Mouse (Mus musculus) embryonic fibroblast, embryonic 13.5 days (primary cell): ENCODE measurements around the gene Cebpa. TPM values are rescaled to one million over a fixed set of nuclear protein-coding genes. Genes with fewer than 3 reads are reported as not detected.

Source experiments
- H3K27ac ChIP-seq: 2 replicates; pipeline ENCODE4 v1.5.1; 2012; ENCODE audit warnings: low read length, control low read depth, inconsistent platforms; ENCODE audit not compliant: insufficient read depth
- H3K4me1 ChIP-seq: 2 replicates; pipeline ENCODE4 v1.6.1; 2011; ENCODE audit warnings: low read length; ENCODE audit not compliant: control insufficient read depth, insufficient read depth
- H3K4me3 ChIP-seq: 2 replicates; pipeline ENCODE4 v1.5.1; 2011; ENCODE audit warnings: mild to moderate bottlenecking, control low read depth, low read length; ENCODE audit not compliant: insufficient read depth
- CTCF ChIP-seq: IDR thresholded peaks from 2 replicates; pipeline ENCODE4 v1.5.1; 2011; ENCODE audit warnings: mild to moderate bottlenecking, control low read depth, low read length, moderate library complexity, borderline replicate concordance; ENCODE audit not compliant: insufficient read depth
- POLR2A ChIP-seq: IDR thresholded peaks from 2 replicates; pipeline ENCODE4 v1.6.1; 2011; ENCODE audit warnings: low read depth, mild to moderate bottlenecking, control low read depth, low read length, moderate library complexity
- polyA plus RNA-seq: library from polyadenylated mRNA; stranded (reverse); fragments of >200 nt; gene quantifications from 2 replicates; pipeline ENCODE4 v1.2.4, GENCODE M21; 2011; ENCODE audit warnings: low read depth; ENCODE audit not compliant: missing spikeins, insufficient read length

Cebpa gene
- polyA plus RNA-seq, 1 experiment, result 5.1 TPM

DNA sequence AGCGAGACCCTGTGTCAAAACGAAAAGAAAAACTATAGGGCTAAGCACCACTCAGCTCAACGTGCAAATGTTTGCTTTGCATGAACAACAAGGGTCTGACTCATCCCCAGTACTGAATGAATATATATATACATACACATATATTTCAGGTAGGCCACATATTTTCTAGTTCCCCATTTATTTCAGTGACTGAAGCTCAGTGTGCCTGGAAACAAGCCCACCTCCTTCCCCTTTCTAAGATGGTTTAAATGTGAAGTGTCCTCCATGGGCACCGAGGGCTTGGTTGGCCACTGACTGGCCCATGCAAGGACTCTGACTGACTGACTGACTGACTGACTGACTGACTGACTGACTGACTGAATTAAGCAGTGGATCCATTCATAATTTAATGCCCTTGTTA, 19.6 kb upstream of the Cebpa start:
- no peak overlapping the region for H3K27ac ChIP-seq
- TF ChIP-seq CTCF (no peak), POLR2A (no peak)
- H3K4me3 ChIP-seq, result no peak overlapping the region
- no peaks in the 10 kb centered on the region for H3K4me1 ChIP-seq

DNA sequence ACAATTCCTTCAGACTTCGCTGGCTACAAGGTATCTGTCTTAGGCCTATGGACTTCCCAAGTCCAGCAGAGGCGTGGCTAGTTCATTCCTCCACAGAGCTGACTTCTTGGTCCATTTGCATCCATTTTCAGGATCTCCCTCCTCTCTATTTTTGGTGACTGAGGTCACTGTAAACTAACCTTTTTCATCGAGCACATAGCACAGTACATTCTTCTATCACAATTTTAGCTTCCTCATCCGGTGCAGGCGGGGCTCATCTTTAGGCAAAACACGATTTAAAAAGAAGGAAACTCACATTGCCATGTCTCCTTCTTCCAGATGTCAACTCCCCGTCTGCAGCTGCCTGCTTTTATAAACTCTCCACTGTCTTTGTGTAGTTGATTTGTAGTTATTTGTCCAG, 12.5 kb upstream of the Cebpa start:
- Histone ChIP-seq H3K4me1 (no peaks in the 10 kb centered on the region), H3K27ac (no peak overlapping the region), H3K4me3 (no peak overlapping the region)
- TF ChIP-seq POLR2A (no peak), CTCF (no peak)

DNA sequence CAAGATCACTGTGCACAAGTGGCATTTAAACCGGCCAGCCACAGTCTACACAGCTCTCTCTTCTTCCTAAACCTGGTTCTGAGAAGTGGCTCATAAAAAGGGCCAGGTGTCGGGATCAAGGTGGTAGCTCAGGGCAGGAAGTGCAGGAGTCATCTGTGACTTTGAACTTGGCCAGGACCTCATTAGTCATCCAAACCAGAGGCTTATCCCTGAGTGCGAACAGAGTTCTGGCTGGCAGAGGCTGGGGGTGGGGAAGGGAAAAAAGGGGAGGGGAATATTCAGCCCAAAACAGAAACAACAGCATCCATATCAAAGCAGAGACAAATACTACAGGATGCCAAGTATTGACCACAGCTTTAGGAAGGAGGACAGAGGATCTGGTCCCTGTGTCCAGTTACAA, 11.5 kb upstream of the Cebpa start:
- H3K4me3 ChIP-seq, result no peak overlapping the region
- no peak overlapping the region for H3K27ac ChIP-seq
- no peaks in the 10 kb centered on the region for H3K4me1 ChIP-seq
- TF ChIP-seq CTCF (no peak), POLR2A (no peak)

DNA sequence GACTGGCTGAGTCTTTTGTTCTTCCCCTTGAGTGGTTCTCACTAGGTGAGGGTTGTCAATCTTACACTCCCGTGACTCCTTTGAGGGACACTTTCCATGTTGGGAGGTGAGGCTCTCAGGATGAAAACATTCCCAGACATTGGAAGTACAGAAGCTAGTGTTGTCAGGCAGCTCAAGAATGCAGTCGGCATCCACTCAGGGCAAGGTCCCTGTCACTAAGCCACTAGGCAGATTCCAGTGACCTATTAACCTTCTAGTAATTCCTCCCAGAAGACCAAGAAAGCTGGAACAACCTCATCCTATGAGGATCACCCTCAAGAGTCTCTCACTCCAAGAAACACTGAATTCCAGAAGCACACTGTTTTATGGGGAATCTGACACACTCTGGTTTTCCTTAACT, 11.0 kb upstream of the Cebpa start:
- H3K4me1 ChIP-seq, result no peaks in the 10 kb centered on the region
- no peak overlapping the region for H3K4me3 ChIP-seq
- no peak overlapping the region for H3K27ac ChIP-seq
- TF ChIP-seq POLR2A, result no peak
- no peak for TF ChIP-seq CTCF

DNA sequence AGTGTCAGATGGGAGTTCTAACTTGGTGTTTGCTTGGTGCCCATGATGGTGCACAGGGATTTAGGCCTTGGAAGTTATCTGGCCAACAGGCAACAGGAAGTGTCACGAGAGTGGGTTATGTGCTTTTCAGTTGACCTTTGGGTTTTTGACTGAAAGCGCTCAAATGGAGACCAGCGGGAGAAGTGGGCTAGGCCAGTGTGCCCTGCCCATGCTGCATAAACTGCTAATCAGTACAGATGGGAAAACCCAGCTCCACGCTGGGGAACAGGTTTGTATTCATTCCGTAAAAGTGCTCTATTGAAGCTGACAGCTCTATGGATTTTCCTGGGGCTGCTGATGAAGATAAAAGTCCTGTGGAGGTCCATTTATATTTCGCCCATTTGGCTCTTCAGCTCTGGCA, 10.4 kb upstream of the Cebpa start:
- no peak overlapping the region for H3K4me3 ChIP-seq
- TF ChIP-seq CTCF (no peak), POLR2A (no peak)

DNA sequence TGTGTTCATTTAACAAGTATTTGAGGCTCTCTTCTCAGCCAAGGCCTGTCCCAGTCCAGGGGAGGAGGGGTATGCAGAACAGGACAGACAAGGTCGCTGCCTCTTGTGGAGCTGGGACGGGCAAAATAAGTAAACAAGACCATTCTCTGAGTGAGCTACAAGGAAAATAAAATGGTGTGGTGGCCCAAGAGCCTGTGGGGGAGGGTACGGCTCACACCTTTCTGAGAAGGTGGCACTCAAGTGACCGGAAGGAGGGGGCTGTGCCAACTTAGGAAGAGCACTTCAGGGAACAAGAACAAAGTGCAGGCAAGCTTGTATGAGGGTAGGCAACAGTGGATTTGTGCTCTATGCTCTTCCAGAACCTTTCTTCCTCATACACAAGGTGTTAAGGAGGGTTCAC, 6.0 kb upstream of the Cebpa start:
- no peak overlapping the region for H3K4me3 ChIP-seq
- TF ChIP-seq CTCF (no peak), POLR2A (no peak)
- no peak overlapping the region for H3K27ac ChIP-seq
- H3K4me1 ChIP-seq, result no peaks in the 10 kb centered on the region

More for the DNA sequence above, 10.4 kb upstream of the Cebpa start:
- H3K27ac ChIP-seq, result no peak overlapping the region
- no peaks in the 10 kb centered on the region for H3K4me1 ChIP-seq

DNA sequence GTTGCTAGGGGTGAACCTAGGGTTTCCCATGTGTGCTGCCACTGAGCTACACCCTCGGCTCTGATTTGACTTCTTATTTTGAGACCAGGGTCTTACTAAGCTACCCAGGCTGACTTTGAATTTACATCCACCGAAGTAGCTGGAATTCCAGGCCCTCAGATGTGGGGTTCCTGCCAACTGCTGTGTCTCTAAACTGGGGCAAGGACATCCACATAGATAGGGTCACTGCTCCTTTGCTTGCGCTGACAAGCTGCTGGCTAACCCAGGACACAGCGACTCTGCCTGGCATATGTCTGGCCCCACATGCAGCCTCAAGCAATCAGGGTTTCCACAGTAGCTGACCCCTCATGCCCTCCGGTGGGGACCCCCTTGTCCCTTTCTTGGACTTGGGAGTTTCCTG, 5.4 kb upstream of the Cebpa start:
- Histone ChIP-seq H3K4me3 (no peak overlapping the region), H3K27ac (no peak overlapping the region)
- TF ChIP-seq CTCF, result no peak
- TF ChIP-seq POLR2A, result no peak

DNA sequence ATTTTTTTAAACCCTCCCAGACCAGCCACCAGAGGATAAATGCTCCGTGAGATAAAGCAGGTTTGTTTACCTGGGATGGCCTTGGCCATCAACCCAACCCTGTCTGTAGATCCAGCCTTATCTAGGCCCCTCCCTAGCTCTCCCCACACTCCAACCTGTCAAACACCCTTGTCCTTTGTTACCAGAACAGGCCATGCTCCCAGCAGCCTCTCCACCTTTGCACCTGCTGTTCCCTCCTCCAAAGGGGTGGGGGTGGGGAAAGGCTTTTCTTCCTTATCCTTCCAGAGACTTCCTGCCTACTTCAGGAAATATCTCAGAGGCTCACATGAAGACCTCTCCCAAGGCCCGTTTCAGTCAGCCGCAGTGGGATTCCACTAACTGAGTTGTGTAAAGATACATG, 2.6 kb upstream of the Cebpa start:
- no peaks in the 10 kb centered on the region; the same call in 1 of the 2 replicates for H3K4me1 ChIP-seq
- TF ChIP-seq CTCF (no peak), POLR2A (no peak)
- no peak overlapping the region for H3K27ac ChIP-seq
- H3K4me3 ChIP-seq, result no peak overlapping the region

More for the DNA sequence above, 5.4 kb upstream of the Cebpa start:
- no peaks in the 10 kb centered on the region for H3K4me1 ChIP-seq

DNA sequence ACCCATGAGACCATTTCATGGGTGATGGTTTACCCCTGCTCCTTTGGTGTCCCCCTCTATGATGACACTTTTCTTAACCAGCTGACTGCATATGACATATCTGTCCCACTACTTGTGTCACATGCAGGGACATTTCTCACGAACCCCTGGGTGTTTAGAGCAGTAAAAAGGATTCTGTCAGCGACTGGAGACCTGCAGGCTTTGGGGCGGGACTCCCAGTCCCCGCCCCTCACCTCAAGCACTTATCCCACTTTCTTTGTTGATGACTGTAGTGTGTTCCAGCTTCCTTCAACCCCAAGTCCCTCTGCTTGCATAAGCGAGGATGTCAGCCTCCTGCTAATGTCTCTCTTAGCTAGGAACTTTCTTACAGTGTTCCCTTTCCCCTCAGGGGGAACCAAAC, 2.0 kb upstream of the Cebpa start:
- H3K27ac ChIP-seq, result no peak overlapping the region
- no peaks in the 10 kb centered on the region; the same call in 1 of the 2 replicates for H3K4me1 ChIP-seq
- TF ChIP-seq POLR2A, result no peak
- TF ChIP-seq CTCF, result no peak
- no peak overlapping the region for H3K4me3 ChIP-seq

DNA sequence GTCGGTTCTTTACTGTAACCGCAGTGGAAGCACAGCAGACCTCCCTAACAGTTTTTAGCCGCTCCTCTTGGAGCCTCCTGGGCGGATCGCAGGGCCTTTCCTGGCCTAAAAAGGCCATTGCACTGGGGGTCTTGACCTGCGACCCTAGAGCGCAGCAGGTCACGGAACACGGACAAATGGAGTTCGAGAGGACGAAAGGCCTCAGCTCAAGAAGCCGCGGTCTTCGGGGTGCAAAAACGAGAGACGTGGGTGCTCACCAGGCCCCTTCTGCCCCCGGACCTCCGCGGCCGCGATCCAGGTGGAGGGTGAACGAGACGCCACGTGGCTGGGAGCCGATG, 1.4 kb upstream of the Cebpa start:
- Histone ChIP-seq H3K4me1 (no peaks in the 10 kb centered on the region; the same call in 1 of the 2 replicates), H3K4me3 (peak overlapping the region; percentile 66), H3K27ac (no peak overlapping the region)
- TF ChIP-seq CTCF (no peak), POLR2A (no peak)
